Mouse (Mus musculus) hindbrain, embryonic 16.5 days (tissue): Measurements from ENCODE around the gene Arhgap15. TPM values are rescaled to one million over a fixed set of nuclear protein-coding genes. Genes with fewer than 3 reads are reported as not detected.
A peak's percentile ranks its signal among the peaks of the same experiment; 100 is the strongest.

Experiments used
- ATAC-seq: fragments of 200-750 bp; cut with Nextera tagmentation; 2 replicates; pipeline ENCODE4 v1.8.0; 2017; ENCODE audit warnings: moderate TSS enrichment, moderate library complexity
- H3K27ac ChIP-seq: fragments of 300-500 bp; sonication (generic); 2 replicates; pipeline ENCODE4 v1.5.1; 2014; ENCODE audit warnings: low read depth, mild to moderate bottlenecking, control low read depth, low read length, moderate library complexity
- H3K27me3 ChIP-seq: fragments of 300-500 bp; sonication (generic); replicated peaks from 2 replicates; pipeline ENCODE4 v1.6.1; 2014; ENCODE audit warnings: low read length; ENCODE audit not compliant: control insufficient read depth, insufficient read depth
- H3K36me3 ChIP-seq: fragments of 300-500 bp; sonication (generic); 2 replicates; pipeline ENCODE4 v1.6.1; 2014; ENCODE audit warnings: mild to moderate bottlenecking, low read length, moderate library complexity, mixed read lengths; ENCODE audit not compliant: control insufficient read depth, insufficient read depth
- H3K4me1 ChIP-seq: fragments of 300-500 bp; sonication (generic); 2 replicates; pipeline ENCODE4 v1.6.1; 2014; ENCODE audit warnings: low read depth, low read length; ENCODE audit not compliant: control insufficient read depth, insufficient read depth
- H3K4me2 ChIP-seq: fragments of 300-500 bp; sonication (generic); 2 replicates; pipeline ENCODE4 v1.6.1; 2014; ENCODE audit warnings: mild to moderate bottlenecking, low read length, control low read depth, moderate library complexity
- H3K4me3 ChIP-seq: fragments of 300-500 bp; sonication (generic); 2 replicates; pipeline ENCODE4 v1.5.1; 2014; ENCODE audit warnings: mild to moderate bottlenecking, low read length, control low read depth, moderate library complexity
- H3K9ac ChIP-seq: fragments of 300-500 bp; sonication (generic); 2 replicates; pipeline ENCODE4 v1.6.1; 2014; ENCODE audit warnings: low read depth, mild to moderate bottlenecking, control low read depth, low read length, moderate library complexity
- H3K9me3 ChIP-seq: fragments of 300-500 bp; sonication (generic); 2 replicates; pipeline ENCODE4 v1.6.1; 2014; ENCODE audit warnings: mild to moderate bottlenecking, low read length, moderate library complexity; ENCODE audit not compliant: control insufficient read depth
- WGBS: fragments of 180-500 bp; shearing (Covaris S2); extraction: QIAGEN DNeasy Blood & Tissue Kit; methylation state at CpG from one replicate; pipeline ENCODE4 v1.1.7; 2014; 5-methylcytosine and 5-hydroxymethylcytosine counted together
- polyA plus RNA-seq: library from polyadenylated mRNA; unstranded; fragments of >200 nt; fragmentation: Nextera tagmentation; extraction: Ambion mirVana; gene quantifications from 2 replicates; pipeline ENCODE4 v1.2.1, GENCODE M21; 2015

The Arhgap15 gene
- polyA plus RNA-seq, 1 experiment from 2014 or later = 3.0 TPM

- no peaks in the 10 kb centered on the region for H3K4me1 ChIP-seq
- WGBS = 93% methylated on average over 5 of the region's 5 CpGs
- no peaks in the 10 kb centered on the region for H3K9me3 ChIP-seq
- no peak for ATAC-seq
- no peak overlapping the region for H3K4me2 ChIP-seq
- no peaks in the 10 kb centered on the region for H3K36me3 ChIP-seq
- no peak overlapping the region for H3K9ac ChIP-seq
- H3K27ac ChIP-seq = no peak overlapping the region
- no peak overlapping the region for H3K4me3 ChIP-seq
- no peaks in the 10 kb centered on the region for H3K27me3 ChIP-seq
Measured at GRCm38 (mm10) chr2:44142611-44143010, 394.0 kb downstream of the Arhgap15 start.

- H3K27me3 ChIP-seq = no peaks in the 10 kb centered on the region
- ATAC-seq = no peak
- no peak overlapping the region for H3K4me3 ChIP-seq
- no peaks in the 10 kb centered on the region for H3K36me3 ChIP-seq
- H3K9ac ChIP-seq = no peak overlapping the region
- no peaks in the 10 kb centered on the region for H3K9me3 ChIP-seq
- H3K4me2 ChIP-seq = no peak overlapping the region
- no peak overlapping the region for H3K27ac ChIP-seq
- WGBS = 85% methylated on average over 7 of the region's 7 CpGs
- H3K4me1 ChIP-seq = no peaks in the 10 kb centered on the region
Measured at GRCm38 (mm10) chr2:44146124-44146981, 397.7 kb downstream of the Arhgap15 start.

- H3K9ac ChIP-seq = no peak overlapping the region
- no peaks in the 10 kb centered on the region for H3K36me3 ChIP-seq
- H3K27me3 ChIP-seq = no peaks in the 10 kb centered on the region
- no peaks in the 10 kb centered on the region for H3K4me1 ChIP-seq
- no peak overlapping the region for H3K27ac ChIP-seq
- no peak overlapping the region for H3K4me3 ChIP-seq
- H3K9me3 ChIP-seq = no peaks in the 10 kb centered on the region
- no peak overlapping the region for H3K4me2 ChIP-seq
- no peak for ATAC-seq
- WGBS = 78% methylated on average over 5 of the region's 5 CpGs
Measured at GRCm38 (mm10) chr2:44147486-44147885, 398.9 kb downstream of the Arhgap15 start.

- H3K4me3 ChIP-seq = no peak overlapping the region
- no peak overlapping the region for H3K9ac ChIP-seq
- ATAC-seq = no peak
- H3K27ac ChIP-seq = no peak overlapping the region
- H3K4me2 ChIP-seq = peak overlapping the region; percentile 5
- no peaks in the 10 kb centered on the region for H3K4me1 ChIP-seq
- no peaks in the 10 kb centered on the region for H3K36me3 ChIP-seq
- H3K9me3 ChIP-seq = no peaks in the 10 kb centered on the region
- no peaks in the 10 kb centered on the region for H3K27me3 ChIP-seq
- WGBS = 50% methylated on average over 7 of the region's 7 CpGs
Measured at GRCm38 (mm10) chr2:44147971-44148370, 399.3 kb downstream of the Arhgap15 start.

DNA sequence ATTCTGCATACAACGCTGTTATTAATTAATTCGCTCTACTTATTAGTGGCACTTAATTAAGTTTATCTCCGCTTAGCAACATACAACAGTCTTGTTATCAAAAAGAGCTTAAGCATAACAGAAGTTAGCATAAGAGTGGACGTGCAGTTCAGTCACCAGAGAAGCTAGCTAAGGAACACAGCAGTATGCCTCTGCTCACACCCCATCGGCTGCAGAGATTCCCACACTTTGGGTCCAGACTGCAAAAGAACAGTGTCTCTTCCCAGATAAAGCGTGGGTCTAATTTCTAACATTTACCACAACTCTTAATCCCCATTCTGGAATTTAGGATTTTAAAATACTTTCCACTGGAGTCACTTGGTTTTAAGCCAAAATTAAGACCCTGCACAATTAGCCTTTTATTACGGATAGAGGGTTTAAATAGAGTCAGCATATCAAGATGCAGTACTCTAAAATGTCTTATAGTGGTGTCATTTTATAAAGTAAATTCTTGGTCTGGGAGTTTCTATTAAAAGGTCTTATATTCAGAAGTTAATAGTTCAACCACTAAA, 400.0 kb downstream of the Arhgap15 start:
- H3K27ac ChIP-seq = no peak overlapping the region
- no peak overlapping the region for H3K4me3 ChIP-seq
- 64% methylated on average over 7 of the region's 7 CpGs for WGBS
- ATAC-seq = no peak
- no peak overlapping the region for H3K9ac ChIP-seq
- no peaks in the 10 kb centered on the region for H3K9me3 ChIP-seq
- H3K27me3 ChIP-seq = no peaks in the 10 kb centered on the region
- H3K4me2 ChIP-seq = no peak overlapping the region
- no peaks in the 10 kb centered on the region for H3K4me1 ChIP-seq
- H3K36me3 ChIP-seq = no peaks in the 10 kb centered on the region

DNA sequence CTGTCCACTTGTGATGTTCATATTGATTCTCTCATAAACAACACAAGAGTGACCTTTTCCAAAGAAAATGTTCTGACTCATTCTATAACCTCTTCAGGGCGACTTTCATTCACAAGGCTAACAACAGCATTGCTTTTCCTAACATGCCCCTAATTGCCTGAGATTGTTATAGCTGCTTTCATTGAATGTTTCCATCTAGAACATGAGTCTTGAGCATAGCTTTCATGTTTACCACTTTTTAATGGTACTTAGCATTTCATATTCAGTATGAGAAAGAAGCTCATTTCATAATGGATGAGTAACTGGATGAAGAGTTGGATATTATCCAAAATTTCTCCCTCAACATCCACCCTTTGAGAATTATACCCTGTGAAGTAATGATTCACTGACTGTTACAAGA, 403.7 kb downstream of the Arhgap15 start:
- H3K4me2 ChIP-seq = no peak overlapping the region
- no peak overlapping the region for H3K27ac ChIP-seq
- no peaks in the 10 kb centered on the region for H3K9me3 ChIP-seq
- H3K4me1 ChIP-seq = no peaks in the 10 kb centered on the region
- ATAC-seq = no peak
- WGBS = 87% methylated on average over 1 of the region's 1 CpGs
- H3K4me3 ChIP-seq = no peak overlapping the region
- no peak overlapping the region for H3K9ac ChIP-seq
- no peaks in the 10 kb centered on the region for H3K36me3 ChIP-seq
- no peaks in the 10 kb centered on the region for H3K27me3 ChIP-seq

GRCm38 (mm10) chr2:44160358-44160757, 411.7 kb downstream of the Arhgap15 start:
- H3K4me2 ChIP-seq = no peak overlapping the region
- ATAC-seq = no peak
- H3K27me3 ChIP-seq = no peaks in the 10 kb centered on the region
- 76% methylated on average over 4 of the region's 4 CpGs for WGBS
- no peaks in the 10 kb centered on the region for H3K9me3 ChIP-seq
- H3K36me3 ChIP-seq = no peaks in the 10 kb centered on the region
- no peak overlapping the region for H3K9ac ChIP-seq
- no peak overlapping the region for H3K4me3 ChIP-seq
- no peaks in the 10 kb centered on the region for H3K4me1 ChIP-seq
- no peak overlapping the region for H3K27ac ChIP-seq

- no peak for ATAC-seq
- H3K4me3 ChIP-seq = no peak overlapping the region
- no peaks in the 10 kb centered on the region for H3K9me3 ChIP-seq
Measured at GRCm38 (mm10) chr2:44165789-44166188, 417.2 kb downstream of the Arhgap15 start.

GRCm38 (mm10) chr2:44166716-44167115, 418.1 kb downstream of the Arhgap15 start:
- no peak overlapping the region for H3K27ac ChIP-seq
- no peak overlapping the region for H3K9ac ChIP-seq
- H3K4me3 ChIP-seq = no peak overlapping the region
- H3K27me3 ChIP-seq = no peaks in the 10 kb centered on the region
- no peaks in the 10 kb centered on the region for H3K36me3 ChIP-seq
- H3K4me2 ChIP-seq = no peak overlapping the region
- no peak for ATAC-seq
- no peaks in the 10 kb centered on the region for H3K9me3 ChIP-seq
- 88% methylated on average over 4 of the region's 4 CpGs for WGBS
- H3K4me1 ChIP-seq = no peaks in the 10 kb centered on the region

More at GRCm38 (mm10) chr2:44165789-44166188, 417.2 kb downstream of the Arhgap15 start:
- no peaks in the 10 kb centered on the region for H3K27me3 ChIP-seq
- H3K27ac ChIP-seq = no peak overlapping the region
- WGBS = 64% methylated on average over 3 of the region's 3 CpGs
- no peaks in the 10 kb centered on the region for H3K36me3 ChIP-seq
- no peaks in the 10 kb centered on the region for H3K4me1 ChIP-seq
- no peak overlapping the region for H3K9ac ChIP-seq
- H3K4me2 ChIP-seq = no peak overlapping the region
